Mouse (Mus musculus): ENCODE data around the gene Cd79b. TPM values are rescaled to one million over a fixed set of nuclear protein-coding genes. Genes with fewer than 3 reads are reported as not detected.

Gene Cd79b
- polyA plus RNA-seq, 1 experiment from 2014 or later = 1.0 TPM

Other genes with a start within 250 kb of the Cd79b start
- gene Taco1, start 248.7 kb downstream of the Cd79b start, polyA plus RNA-seq (2016; fragmentation: Nextera tagmentation; extraction: Ambion mirVana) = 9.8 and 10.4 TPM in 2 replicates
- 25.4 and 25.8 TPM in 2 replicates for gene Map3k3, start 230.1 kb downstream of the Cd79b start, polyA plus RNA-seq (2016; fragmentation: Nextera tagmentation; extraction: Ambion mirVana)
- 0.78 TPM in 1 of 2 replicates, not detected in the other for gene Gm10840, start 153.9 kb downstream of the Cd79b start, polyA plus RNA-seq (2016; fragmentation: Nextera tagmentation; extraction: Ambion mirVana)
- gene Limd2, start 153.9 kb downstream of the Cd79b start, polyA plus RNA-seq (2016; fragmentation: Nextera tagmentation; extraction: Ambion mirVana) = 278 and 309 TPM in 2 replicates
- 33.6 and 40.9 TPM in 2 replicates for gene Strada, start 112.6 kb downstream of the Cd79b start, polyA plus RNA-seq (2016; fragmentation: Nextera tagmentation; extraction: Ambion mirVana)
- gene Ccdc47, start 98.4 kb downstream of the Cd79b start, polyA plus RNA-seq (2016; fragmentation: Nextera tagmentation; extraction: Ambion mirVana) = 79.2 and 85.9 TPM in 2 replicates
- 113 and 120 TPM in 2 replicates for gene Ddx42, start 97.8 kb downstream of the Cd79b start, polyA plus RNA-seq (2016; fragmentation: Nextera tagmentation; extraction: Ambion mirVana)
- gene Ftsj3, start 58.7 kb downstream of the Cd79b start, polyA plus RNA-seq (2016; fragmentation: Nextera tagmentation; extraction: Ambion mirVana) = 56.5 and 58.0 TPM in 2 replicates
- 321 and 324 TPM in 2 replicates for gene Psmc5, start 58.6 kb downstream of the Cd79b start, polyA plus RNA-seq (2016; fragmentation: Nextera tagmentation; extraction: Ambion mirVana)
- gene Smarcd2, start 41.8 kb downstream of the Cd79b start, polyA plus RNA-seq (2016; fragmentation: Nextera tagmentation; extraction: Ambion mirVana) = 23.9 and 24.1 TPM in 2 replicates
- 0.17 and 0.24 TPM in 2 replicates for gene Tcam1, start 38.1 kb downstream of the Cd79b start, polyA plus RNA-seq (2016; fragmentation: Nextera tagmentation; extraction: Ambion mirVana)
- not detected in 2 replicates for gene Gh, start 12.9 kb downstream of the Cd79b start, polyA plus RNA-seq (2016; fragmentation: Nextera tagmentation; extraction: Ambion mirVana)
- not detected in 2 replicates for gene Scn4a, start 38.5 kb upstream of the Cd79b start, polyA plus RNA-seq (2016; fragmentation: Nextera tagmentation; extraction: Ambion mirVana)
- not detected in 2 replicates for gene Prr29, start 50.7 kb upstream of the Cd79b start, polyA plus RNA-seq (2016; fragmentation: Nextera tagmentation; extraction: Ambion mirVana)
- gene Icam2, start 73.3 kb upstream of the Cd79b start, polyA plus RNA-seq (2016; fragmentation: Nextera tagmentation; extraction: Ambion mirVana) = 8.7 and 12.5 TPM in 2 replicates
- 6.6 and 8.0 TPM in 2 replicates for gene Ern1, start 173.1 kb upstream of the Cd79b start, polyA plus RNA-seq (2016; fragmentation: Nextera tagmentation; extraction: Ambion mirVana)